Mouse (Mus musculus) thymus, postnatal 10 days (tissue): ENCODE measurements around the gene Dpysl4.
A peak's percentile ranks its signal among the peaks of the same experiment; 100 is the strongest.

Experiments
- DNase-seq, 2 experiments: peaks; one replicate each; pipeline ENCODE4 v3.0.0; 2021; ENCODE audit warnings: low spot score in 2 of 2

Dpysl4 gene

DNA sequence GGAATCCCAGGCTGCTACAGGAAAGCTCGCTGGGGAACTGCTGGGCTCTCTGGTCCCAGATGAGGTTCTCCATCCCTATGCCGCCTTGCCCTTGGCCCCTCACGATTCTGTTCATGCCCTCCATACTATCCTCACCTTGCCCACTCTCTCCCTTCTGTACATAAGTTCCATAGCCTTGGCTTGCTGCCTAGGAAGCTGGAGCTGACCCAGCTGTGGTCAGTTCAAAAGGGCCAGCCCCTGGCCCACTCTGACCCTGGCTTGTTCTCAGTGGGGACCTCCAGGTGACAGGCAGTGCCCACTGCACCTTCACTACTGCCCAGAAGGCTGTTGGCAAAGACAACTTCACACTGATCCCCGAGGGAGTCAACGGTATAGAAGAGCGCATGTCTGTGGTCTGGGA lies 10.6 kb downstream of the Dpysl4 start:
- no peak for DNase-seq

DNA sequence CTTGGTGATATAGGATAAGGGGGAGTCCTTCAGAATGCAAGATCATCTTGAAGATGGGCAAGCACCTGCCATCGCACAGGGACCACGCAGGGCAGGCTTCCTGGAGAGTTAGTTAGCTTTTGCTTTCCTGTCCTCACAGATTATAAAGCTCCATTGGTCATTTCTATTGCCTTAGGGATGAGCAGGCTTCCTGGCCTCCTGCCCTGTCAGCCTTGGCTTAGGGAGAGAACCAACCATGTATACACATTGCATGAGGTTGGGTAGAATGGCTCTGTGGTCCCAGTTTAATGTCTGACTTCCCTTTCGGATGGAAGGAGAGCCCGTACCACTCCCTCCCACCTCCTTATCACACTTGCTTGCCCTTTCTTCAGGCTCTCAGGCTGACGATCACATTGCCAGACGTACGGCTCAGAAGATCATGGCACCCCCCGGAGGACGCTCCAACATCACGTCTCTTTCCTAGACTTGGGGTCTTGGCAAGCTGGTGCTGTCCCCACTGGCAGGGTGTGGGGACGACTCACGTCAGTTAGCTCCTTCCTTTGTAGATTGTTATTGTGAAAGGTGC lies 14.8 kb downstream of the Dpysl4 start:
- no peak for DNase-seq

DNA sequence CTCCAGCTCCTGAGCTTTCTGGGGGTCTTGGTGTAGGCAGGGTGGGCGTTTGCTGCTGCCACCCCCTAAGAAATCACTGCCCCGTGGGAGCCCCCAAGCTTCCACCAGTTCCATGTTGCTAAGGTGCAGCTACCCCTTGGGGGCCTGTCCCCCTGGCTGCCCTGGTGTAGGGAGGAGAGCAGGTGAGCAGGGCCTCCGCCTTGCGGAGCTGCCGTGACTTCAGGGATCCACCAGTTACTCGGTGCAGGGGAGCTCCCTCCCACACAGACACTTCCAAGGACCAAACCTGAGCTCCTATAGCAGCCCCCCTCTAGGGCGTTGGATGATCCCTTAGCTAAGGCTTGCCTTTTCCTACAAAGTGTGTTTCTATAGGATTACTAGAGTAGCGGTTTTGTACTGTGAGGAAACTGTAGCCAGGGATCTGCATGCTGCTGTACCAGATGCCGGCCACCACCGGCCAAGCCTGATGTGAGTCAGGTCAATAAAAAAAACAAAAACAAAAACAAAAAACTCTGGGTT lies 15.5 kb downstream of the Dpysl4 start:
- DNase-seq: no peak

DNA sequence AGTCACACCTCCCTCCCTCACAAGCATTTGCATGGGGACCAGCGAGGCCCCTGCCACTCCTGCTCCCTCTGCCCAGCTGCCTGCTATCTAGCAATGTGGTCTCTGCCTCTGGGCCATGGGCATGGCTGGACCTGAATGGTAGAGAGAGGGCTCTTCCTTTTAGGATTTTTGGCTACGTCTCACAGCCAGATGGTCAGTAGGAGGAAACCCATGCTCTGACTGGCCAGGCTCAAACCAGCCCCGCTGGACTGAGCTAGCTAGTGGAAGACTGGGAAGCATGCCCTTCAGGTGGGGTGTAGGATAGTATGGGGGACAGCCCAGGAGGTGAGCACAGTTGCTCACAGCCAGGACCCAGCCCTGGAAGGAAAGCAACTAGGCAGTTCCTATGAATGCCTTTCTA lies 16.0 kb downstream of the Dpysl4 start:
- no peak for DNase-seq

DNA sequence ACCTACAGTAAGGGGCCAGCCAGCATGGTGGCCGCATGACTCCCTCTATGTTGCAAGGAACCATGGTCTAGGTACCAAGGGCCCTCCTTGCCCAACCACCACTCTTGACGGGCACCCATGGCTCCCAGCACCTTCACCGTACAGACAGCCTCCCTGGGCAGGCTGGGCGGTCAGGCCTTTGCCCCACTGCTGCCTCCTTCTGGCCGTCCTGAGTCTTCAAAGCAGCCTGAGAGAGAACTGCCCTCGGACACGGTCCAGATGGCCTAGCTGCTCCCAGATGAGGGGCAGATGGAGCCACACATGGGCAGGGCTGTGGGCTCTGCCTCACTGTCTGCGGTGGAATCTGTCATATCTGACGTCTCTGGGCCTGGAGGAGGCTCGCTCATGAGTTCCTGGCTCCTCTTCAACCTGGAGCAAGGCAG lies 18.2 kb downstream of the Dpysl4 start:
- DNase-seq: no peak

DNA sequence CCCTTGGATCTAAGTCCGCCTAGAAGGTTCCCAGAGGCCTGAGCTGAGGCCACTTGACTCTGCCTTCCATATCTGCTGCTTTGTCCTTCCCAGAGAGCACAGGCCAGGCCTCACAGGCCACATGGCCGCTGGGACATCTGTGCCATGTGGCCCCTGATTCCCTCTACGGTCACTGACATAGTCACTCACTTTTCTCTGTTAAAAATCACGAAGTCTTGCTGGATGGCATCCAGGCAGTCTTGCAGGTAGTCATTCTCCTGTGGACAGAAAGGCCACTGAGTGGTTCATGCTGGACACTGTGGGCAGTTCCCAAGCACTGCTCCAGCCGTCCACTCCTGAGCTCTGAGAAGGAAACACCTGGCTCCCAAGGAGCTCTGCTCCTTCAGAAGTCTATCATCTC lies 19.3 kb downstream of the Dpysl4 start:
- DNase-seq: no peak

DNA sequence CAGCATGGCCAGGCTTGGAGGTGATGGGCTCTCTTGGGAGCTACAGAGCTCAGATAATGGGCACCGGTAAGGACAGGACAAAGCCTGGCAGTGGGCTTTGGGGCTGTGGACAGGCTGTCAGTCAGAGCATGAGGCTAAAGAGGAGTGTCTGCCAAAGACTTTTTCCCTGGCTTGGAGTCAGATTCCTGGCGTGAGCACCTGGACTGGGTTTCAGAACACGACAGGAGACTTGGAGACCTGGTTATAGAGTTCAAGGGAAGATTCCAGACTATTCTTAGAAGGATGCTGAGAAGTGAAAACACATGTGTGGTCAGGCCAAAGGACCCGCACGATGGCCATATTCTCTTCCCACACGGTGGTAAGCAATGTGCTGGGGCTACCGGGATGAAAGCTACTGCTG lies 19.9 kb downstream of the Dpysl4 start:
- DNase-seq: no peak

DNA sequence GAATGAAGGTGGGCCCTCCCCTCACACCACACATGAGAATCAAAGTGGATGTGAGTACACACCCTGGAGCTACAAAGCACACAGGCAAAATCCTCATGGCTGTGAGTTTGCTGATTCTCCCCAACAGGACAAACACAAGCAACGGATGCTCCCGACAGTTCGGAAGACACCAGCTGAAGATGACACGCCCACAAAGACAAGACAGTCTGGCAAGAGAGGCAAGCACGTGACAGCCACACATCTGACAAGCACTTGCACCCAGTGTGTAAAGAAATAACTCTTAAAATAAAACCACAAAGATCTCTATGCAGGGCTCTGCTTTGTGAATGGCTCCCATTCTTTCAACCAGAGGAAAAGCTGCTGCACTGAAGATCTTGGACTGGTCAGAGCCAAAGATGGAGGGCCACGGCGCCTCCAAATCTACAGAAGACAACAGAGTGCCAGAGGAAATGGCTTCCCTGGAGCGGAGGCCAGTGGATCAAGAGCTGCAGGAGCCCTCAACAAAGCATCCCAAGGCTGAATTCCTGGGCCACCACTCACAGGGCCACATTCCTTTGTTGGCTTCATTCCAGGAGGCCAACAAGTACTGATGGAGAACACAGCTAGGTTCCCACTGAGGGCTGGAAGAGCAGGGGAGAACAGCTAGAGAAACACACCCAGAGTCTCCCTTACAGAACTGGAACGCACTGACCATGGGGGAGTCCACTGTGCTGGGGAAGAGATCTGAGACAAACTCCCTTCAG lies 22.3 kb downstream of the Dpysl4 start:
- DNase-seq: no peak

DNA sequence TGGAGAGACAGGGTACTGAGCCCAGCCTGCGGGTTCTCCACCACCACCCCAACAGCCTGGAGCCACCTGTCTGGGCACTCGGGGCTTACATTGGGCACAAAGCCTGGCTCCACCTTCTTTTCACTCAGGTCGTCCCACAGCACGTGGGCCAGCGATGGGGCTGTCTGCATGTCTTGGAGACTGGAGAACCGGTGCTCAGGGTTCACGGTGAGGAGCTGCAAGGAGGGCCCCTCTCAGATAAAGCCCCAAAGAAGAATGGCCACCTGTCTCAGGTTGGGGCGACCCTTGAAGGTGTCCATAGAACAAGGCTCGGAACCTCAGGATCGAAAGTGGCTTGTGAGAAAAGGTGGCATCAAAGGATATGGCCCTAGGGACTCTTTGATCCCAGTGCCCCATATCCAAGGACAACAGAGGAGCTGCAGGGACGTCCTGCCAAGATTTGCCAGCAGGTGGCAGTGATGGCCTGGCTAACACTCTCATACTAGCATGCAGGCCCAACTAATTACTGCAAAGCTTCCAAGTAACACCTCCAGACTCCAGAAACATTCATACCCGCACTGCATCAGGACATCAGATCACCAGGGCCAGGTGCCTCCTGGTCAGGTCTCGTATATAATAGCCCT lies 33.5 kb downstream of the Dpysl4 start:
- peak; percentile 4 to 47 for DNase-seq

DNA sequence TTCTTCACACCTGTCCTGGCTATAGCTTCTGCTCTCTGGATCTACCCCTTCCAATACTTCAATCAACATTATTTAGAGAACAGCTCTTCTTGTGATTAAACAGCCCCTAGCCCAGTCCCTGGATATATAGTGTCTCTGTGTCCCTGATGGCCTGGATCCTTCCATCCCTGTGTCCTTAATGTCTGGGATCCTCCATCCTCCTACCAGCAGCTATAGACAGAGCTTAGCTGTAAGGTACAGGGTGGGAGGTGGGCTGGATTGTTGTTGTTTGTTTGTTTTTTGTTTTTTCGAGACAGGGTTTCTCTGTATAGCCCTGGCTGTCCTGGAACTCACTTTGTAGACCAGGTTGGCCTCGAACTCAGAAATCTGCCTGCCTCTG lies 34.0 kb downstream of the Dpysl4 start:
- DNase-seq: no peak

DNA sequence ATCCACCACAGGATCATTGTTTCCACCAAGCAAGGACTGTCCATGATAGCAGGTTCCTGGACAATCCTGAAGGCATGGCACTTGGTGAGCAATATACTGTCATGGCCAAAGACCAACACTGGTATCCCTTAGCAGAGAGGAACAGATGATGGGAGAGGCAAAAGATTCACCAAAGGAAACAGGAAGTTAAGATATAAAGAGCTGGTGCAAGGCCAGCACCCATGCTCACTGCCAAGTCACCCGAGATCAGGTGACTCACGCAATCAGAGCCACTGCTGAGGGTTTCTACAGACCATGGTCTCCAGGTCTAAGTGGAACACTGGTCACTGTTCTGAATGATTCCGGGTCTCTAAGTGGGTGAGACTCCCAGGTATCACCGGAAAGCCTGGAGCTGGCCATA lies 40.1 kb downstream of the Dpysl4 start:
- no peak for DNase-seq

DNA sequence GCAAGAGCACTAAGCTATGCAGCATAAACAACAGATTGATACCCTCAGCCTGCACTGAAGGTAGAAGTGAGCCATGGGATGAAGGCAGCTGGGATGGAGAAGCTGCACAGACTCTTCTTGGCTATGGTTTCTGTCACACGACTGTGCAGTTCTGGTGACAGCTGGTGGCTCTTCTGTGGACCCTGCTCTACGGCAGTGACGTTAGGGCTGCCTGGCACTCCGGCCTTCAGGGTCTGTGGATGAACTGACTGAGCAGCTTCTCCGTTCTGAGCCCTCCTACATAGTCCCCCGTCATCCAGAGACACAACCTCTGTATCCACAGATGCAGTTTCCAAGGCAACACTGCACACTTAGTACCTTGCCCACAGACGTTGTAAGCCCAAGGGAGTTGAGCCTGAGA lies 40.7 kb downstream of the Dpysl4 start:
- DNase-seq: no peak

DNA sequence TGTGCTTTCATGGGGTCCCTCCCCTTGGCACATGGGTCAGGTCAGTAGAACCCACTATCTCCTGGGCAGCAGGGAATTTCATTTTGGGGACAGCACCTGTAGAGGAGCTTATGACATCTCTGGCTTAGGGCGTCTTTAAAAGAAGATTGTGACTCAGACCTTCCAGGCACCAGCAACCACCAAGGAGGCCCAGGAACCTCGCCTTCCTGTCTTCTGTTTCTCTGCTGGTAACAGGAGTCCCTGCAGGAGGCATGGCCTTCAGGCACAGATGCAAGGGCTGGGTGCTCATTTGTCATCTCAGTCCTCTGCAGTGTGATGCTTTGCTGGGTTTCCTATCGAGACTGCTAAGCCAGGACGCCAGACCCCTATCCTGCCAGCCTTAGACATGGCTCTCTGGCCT lies 43.2 kb downstream of the Dpysl4 start:
- no peak for DNase-seq

DNA sequence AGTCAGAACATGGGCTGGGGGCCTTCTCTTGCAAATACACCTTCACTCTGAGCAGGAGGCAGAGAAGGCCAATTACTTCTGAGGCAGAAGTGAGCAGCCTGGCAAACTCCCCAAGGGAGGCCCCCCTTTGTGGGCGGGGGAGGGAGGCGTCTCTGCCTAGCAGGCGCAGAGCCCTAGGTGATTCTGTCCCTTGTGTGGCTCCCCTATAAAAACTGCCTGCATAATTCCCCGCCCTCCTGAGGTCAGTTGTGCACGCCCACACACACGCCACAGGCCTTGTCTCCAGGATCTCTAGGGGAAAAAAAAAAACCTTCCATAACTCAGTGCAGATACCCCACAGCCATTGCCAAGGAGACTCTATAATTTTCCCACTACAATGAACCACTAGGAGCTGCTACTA lies 44.6 kb downstream of the Dpysl4 start:
- DNase-seq: no peak

DNA sequence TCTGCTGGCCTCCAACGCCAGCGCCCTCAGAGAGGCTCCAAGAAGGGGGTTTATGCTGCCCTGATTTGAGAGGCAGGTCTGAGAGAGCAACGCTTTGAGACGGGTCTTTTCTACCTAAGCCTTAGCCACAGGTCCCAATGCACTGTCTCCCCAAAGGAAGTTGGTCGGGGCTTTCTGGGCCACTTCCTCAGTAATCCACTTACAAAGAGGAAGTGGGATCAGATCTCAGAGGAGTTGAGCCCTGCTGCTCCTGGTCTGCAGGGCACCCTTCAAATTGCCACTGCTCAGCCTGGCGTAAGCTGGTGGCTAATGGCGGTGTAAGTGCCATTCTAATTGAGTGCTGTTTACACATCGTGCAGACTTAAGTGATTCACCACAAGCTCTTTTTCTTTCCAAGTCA lies 45.7 kb downstream of the Dpysl4 start:
- no peak for DNase-seq

DNA sequence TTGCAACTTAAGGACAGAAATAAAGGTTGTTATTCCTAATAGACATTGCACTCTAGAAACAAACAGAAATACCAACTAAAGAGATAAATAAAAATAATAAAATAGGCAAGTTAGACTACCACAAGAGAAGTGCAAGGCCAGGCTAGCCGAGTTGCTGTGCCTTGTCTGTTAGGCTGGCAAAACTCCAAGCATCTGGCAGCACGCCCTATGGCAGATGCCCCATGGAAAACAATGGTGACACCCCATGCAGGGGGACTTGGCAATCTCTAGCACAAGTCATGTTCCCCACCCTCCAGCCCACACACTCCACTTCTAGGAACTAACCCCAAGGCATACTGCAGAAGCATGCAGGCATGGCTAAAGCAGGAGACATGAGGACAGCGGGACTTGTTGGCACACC lies 47.6 kb downstream of the Dpysl4 start:
- DNase-seq: no peak

DNA sequence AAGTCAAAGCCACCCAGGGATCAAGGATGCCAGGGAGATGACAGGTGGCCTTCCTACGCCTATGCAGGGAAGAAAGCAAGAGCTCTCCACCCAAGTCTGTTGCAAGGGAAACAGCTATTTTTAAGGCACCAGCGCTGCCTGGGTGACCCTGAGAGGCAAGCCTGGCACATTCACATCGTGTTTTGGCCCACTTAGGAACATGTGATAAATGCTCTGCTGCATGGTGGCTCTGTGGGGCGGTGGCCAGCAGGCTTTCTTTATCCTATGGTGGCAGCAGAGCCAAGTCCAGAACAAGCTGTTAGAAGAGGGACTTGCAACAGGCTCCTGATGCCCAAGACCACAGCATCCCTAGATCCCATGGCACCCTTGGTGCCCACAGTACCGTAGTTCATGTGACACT lies 49.4 kb downstream of the Dpysl4 start:
- no peak for DNase-seq

DNA sequence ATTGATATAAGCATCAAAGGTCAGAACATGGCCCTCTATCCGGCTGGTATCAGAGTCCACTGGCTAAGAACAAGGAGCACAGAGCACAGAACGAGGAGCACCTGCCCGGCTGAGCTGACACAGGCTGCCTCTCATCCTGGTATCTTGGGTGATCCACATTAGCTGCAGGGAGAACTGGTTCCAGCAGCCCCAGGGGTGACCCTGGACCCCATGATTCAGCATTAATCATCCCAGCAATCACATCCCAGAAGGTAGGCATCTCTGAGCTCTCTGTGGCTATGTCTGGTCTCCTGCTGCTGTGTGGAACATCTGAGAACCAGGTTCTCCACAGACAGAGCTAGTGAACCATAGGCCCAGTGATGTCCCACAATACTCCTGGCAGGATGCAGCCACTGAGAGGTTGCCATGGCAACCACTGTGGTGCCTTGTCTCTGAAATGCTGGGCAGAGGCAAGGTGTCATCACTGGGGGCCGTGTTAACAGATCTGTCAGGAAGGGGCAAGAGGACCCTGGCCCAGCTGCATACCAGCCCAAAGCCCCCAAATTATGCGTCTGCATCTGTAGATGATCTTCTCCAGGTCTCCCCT lies 51.2 kb downstream of the Dpysl4 start:
- no peak for DNase-seq

DNA sequence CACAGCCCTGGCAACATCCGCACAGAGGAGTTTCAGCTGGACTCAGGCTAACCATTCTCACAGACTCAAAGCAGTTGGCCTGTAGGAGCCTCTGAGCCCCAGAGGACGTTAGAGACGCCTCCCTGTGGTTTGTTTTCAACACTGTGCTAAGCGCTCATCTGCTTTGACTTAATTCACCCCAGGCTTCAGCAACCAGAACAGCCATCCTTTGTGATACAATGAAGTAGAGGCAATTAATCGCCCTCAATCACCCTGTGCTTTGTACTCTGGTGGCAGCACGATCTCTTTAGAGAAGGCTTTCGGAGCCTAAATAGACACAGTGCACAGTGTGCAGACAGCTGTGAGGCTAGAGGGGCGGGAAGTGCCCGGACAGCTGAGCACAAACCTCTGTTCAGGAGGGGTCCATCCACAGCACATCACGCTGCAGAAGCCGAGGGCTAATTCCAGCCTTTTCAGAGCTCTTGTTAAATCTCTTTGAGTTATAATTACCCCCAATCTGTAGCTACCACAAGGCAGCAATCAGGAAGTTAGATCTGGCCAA lies 54.2 kb downstream of the Dpysl4 start:
- no peak for DNase-seq

DNA sequence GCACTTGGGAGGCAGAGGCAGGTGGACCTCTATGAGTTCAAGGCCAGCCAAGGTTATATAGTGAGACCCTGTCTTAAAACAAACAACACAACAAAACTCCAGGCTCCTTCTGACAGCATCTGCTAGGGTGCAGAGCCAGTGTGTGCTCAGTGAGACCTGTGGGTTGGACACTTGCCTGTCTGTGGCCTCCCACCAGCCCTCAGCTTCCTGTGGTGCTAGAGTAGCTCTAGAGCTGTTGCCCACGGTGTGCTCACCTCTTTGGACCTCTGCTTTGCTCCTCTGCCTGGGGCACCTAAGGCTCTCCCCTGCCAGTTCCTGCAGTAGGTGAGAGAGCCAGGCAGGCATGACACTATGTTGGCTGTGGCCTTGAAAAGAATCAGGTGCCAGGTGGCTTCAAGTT lies 58.0 kb downstream of the Dpysl4 start:
- no peak for DNase-seq

DNA sequence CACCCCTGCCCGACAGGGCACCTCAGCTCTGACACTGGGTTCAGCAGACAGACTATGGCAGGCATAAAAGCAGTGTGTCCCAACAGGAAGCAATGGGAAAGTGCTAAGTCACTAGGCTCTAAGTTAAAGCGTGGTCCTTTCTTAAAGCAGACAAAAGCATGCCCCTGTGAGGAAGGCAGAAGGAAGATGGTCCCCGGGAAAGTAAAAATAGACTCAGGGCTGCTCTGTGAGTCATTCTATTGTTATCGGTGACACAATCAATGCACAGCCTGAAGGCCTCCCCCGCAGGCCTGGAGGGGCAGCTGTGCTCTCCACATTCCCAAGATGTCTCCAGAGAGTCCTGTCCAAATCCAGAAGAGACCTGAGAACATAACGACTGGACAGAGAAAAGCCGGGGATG lies 60.1 kb downstream of the Dpysl4 start:
- no peak for DNase-seq

DNA sequence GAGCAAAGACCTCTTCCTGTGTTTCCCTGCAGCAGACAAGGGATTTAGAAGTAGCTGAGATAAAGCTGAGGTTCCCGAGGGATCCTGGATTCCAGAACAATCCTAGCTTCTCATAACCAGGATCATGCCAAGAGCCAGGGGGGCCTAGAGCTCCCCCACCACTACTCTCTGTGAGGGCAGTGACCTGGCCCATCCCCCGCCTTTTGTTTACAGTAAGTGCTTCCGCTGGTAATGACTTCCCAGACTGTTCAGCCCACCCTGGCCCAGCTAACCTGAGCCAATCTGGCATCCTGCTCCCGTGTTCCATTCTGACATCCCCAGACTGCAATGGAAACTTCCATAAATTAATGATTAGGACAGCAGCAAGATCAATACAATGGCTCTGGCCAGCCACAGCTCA lies 61.6 kb downstream of the Dpysl4 start:
- no peak for DNase-seq

DNA sequence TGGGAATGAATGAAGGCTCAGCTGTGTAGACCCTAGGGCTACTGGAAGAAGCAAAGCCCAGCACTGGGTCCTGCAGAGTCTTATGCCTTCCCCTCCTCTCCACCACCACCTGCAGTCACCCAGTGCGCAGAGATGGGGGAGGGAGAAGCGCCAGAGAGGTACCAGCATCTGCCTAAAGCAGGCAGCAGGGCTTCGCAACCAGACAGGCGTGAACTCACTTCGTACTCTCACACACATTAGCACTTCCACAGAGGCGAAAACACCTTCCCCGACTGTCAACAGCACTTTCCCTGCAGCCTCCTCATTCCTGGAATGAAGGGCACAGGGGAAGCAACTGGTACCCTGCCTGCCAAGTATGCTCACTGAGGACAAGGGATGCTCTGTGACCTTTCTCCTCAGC lies 63.6 kb downstream of the Dpysl4 start:
- no peak for DNase-seq
